Mouse (Mus musculus): ENCODE measurements around the gene Ube2d3. TPM values are rescaled to one million over a fixed set of nuclear protein-coding genes. Genes with fewer than 3 reads are reported as not detected.
"Not testable (repeated sequence)": the region's sequence is repeated elsewhere in the genome, so short reads cannot be mapped to it uniquely, and the experiment has no call there.

Ube2d3 gene
- polyA plus RNA-seq, 1 experiment = 174 TPM

GRCm38 (mm10) chr3:135476286-135476685, 38.3 kb downstream of the Ube2d3 start:
- no peak for TF ChIP-seq CTCF (IDR thresholded peaks at IDR 0.05; ENCODE audit: extremely low read depth, insufficient read depth, insufficient read length, insufficient replicate concordance)
- no peak for TF ChIP-seq POLR2A (IDR thresholded peaks at IDR 0.05; ENCODE audit: low read depth, low read length)
- Histone ChIP-seq H3K4me3 (ENCODE audit: extremely low read depth, insufficient read depth, insufficient read length) (no peak overlapping the region), H3K36me3 (ENCODE audit: control insufficient read depth, insufficient read depth, low read length) (no peaks in the 10 kb centered on the region), H3K4me1 (ENCODE audit: control insufficient read depth, insufficient read depth, insufficient read length) (no peaks in the 10 kb centered on the region), H3K27ac (ENCODE audit: insufficient read depth, low read length) (no peak overlapping the region), H3K27me3 (ENCODE audit: control insufficient read depth, insufficient read depth, low read length) (no peaks in the 10 kb centered on the region)
- 88% methylated on average over 6 of the region's 6 CpGs for WGBS
- no peak for DNase-seq (ENCODE audit: low read depth in 1 of 2, low spot score in 2 of 2)

- WGBS = 29% methylated on average over 2 of the region's 2 CpGs
- TF ChIP-seq POLR2A (IDR thresholded peaks at IDR 0.05; ENCODE audit: low read depth, low read length) (no peak), CTCF (IDR thresholded peaks at IDR 0.05; ENCODE audit: extremely low read depth, insufficient read depth, insufficient read length, insufficient replicate concordance) (no peak)
- no peaks in the 10 kb centered on the region for H3K36me3 ChIP-seq (ENCODE audit: control insufficient read depth, insufficient read depth, low read length)
Measured at GRCm38 (mm10) chr3:135476977-135477376, 39.0 kb downstream of the Ube2d3 start.

GRCm38 (mm10) chr3:135479090-135479489, 41.1 kb downstream of the Ube2d3 start:
- not testable (repeated sequence) for H3K27ac ChIP-seq (ENCODE audit: insufficient read depth, low read length); H3K4me3 ChIP-seq (ENCODE audit: extremely low read depth, insufficient read depth, insufficient read length); H3K27me3 ChIP-seq (ENCODE audit: control insufficient read depth, insufficient read depth, low read length); H3K36me3 ChIP-seq (ENCODE audit: control insufficient read depth, insufficient read depth, low read length); H3K4me1 ChIP-seq (ENCODE audit: control insufficient read depth, insufficient read depth, insufficient read length); DNase-seq (ENCODE audit: low read depth in 1 of 2, low spot score in 2 of 2)
- WGBS = 83% methylated on average over 5 of the region's 5 CpGs

More at GRCm38 (mm10) chr3:135476977-135477376, 39.0 kb downstream of the Ube2d3 start:
- Histone ChIP-seq H3K27me3 (ENCODE audit: control insufficient read depth, insufficient read depth, low read length) (no peaks in the 10 kb centered on the region), H3K4me1 (ENCODE audit: control insufficient read depth, insufficient read depth, insufficient read length) (no peaks in the 10 kb centered on the region), H3K4me3 (ENCODE audit: extremely low read depth, insufficient read depth, insufficient read length) (no peak overlapping the region), H3K27ac (ENCODE audit: insufficient read depth, low read length) (no peak overlapping the region)
- DNase-seq (ENCODE audit: low read depth in 1 of 2, low spot score in 2 of 2) = no peak

GRCm38 (mm10) chr3:135480767-135481166, 42.8 kb downstream of the Ube2d3 start:
- Histone ChIP-seq H3K36me3 (ENCODE audit: control insufficient read depth, insufficient read depth, low read length) (no peaks in the 10 kb centered on the region), H3K27me3 (ENCODE audit: control insufficient read depth, insufficient read depth, low read length) (no peaks in the 10 kb centered on the region), H3K4me1 (ENCODE audit: control insufficient read depth, insufficient read depth, insufficient read length) (peaks cover 3% of the 10 kb centered on the region; the same call in 1 of the 2 replicates), H3K27ac (ENCODE audit: insufficient read depth, low read length) (no peak overlapping the region), H3K4me3 (ENCODE audit: extremely low read depth, insufficient read depth, insufficient read length) (no peak overlapping the region)
- 94% methylated on average over 6 of the region's 6 CpGs for WGBS
- TF ChIP-seq POLR2A (IDR thresholded peaks at IDR 0.05; ENCODE audit: low read depth, low read length) = no peak
- TF ChIP-seq CTCF (IDR thresholded peaks at IDR 0.05; ENCODE audit: extremely low read depth, insufficient read depth, insufficient read length, insufficient replicate concordance) = no peak
- DNase-seq (ENCODE audit: low read depth in 1 of 2, low spot score in 2 of 2) = no peak

- DNase-seq (ENCODE audit: low read depth in 1 of 2, low spot score in 2 of 2) = no peak
- H3K36me3 ChIP-seq (ENCODE audit: control insufficient read depth, insufficient read depth, low read length) = no peaks in the 10 kb centered on the region
- no peak for TF ChIP-seq CTCF (IDR thresholded peaks at IDR 0.05; ENCODE audit: extremely low read depth, insufficient read depth, insufficient read length, insufficient replicate concordance)
- TF ChIP-seq POLR2A (IDR thresholded peaks at IDR 0.05; ENCODE audit: low read depth, low read length) = no peak
- H3K27me3 ChIP-seq (ENCODE audit: control insufficient read depth, insufficient read depth, low read length) = no peaks in the 10 kb centered on the region
- 96% methylated on average over 3 of the region's 3 CpGs for WGBS
- H3K4me3 ChIP-seq (ENCODE audit: extremely low read depth, insufficient read depth, insufficient read length) = no peak overlapping the region
- no peak overlapping the region for H3K27ac ChIP-seq (ENCODE audit: insufficient read depth, low read length)
- peaks cover 3% of the 10 kb centered on the region; the same call in 1 of the 2 replicates for H3K4me1 ChIP-seq (ENCODE audit: control insufficient read depth, insufficient read depth, insufficient read length)
Measured at GRCm38 (mm10) chr3:135481608-135482007, 43.7 kb downstream of the Ube2d3 start.

GRCm38 (mm10) chr3:135484650-135485049, 46.7 kb downstream of the Ube2d3 start:
- not testable (repeated sequence) for H3K27me3 ChIP-seq (ENCODE audit: control insufficient read depth, insufficient read depth, low read length); H3K36me3 ChIP-seq (ENCODE audit: control insufficient read depth, insufficient read depth, low read length); H3K4me3 ChIP-seq (ENCODE audit: extremely low read depth, insufficient read depth, insufficient read length); H3K4me1 ChIP-seq (ENCODE audit: control insufficient read depth, insufficient read depth, insufficient read length); DNase-seq (ENCODE audit: low read depth in 1 of 2, low spot score in 2 of 2); H3K27ac ChIP-seq (ENCODE audit: insufficient read depth, low read length)
- WGBS = 91% methylated on average over 15 of the region's 15 CpGs

GRCm38 (mm10) chr3:135485128-135485899, 47.4 kb downstream of the Ube2d3 start, which contains the start of gene Manba:
Gene Manba (plus strand): TSS chr3:135485611.
- 3% methylated on average over 48 of the region's 48 CpGs for WGBS
- no peak for TF ChIP-seq CTCF (IDR thresholded peaks at IDR 0.05; ENCODE audit: extremely low read depth, insufficient read depth, insufficient read length, insufficient replicate concordance)
- peak; percentile 11; the same call in 1 of the 2 replicates for TF ChIP-seq POLR2A (IDR thresholded peaks at IDR 0.05; ENCODE audit: low read depth, low read length)
- Histone ChIP-seq H3K4me1 (ENCODE audit: control insufficient read depth, insufficient read depth, insufficient read length) (peaks cover 3% of the 10 kb centered on the region; the same call in 1 of the 2 replicates), H3K27me3 (ENCODE audit: control insufficient read depth, insufficient read depth, low read length) (no peaks in the 10 kb centered on the region), H3K36me3 (ENCODE audit: control insufficient read depth, insufficient read depth, low read length) (no peaks in the 10 kb centered on the region), H3K4me3 (ENCODE audit: extremely low read depth, insufficient read depth, insufficient read length) (peak within 1 kb of the TSS; percentile 83), H3K27ac (ENCODE audit: insufficient read depth, low read length) (0 out of 2 replicates have a peak within 1 kb of the TSS, but pooled peaks have one; percentile 39)
- peak; percentile 17 to 74 for DNase-seq (ENCODE audit: low read depth in 1 of 2, low spot score in 2 of 2)
